Mouse (Mus musculus): ENCODE results near the gene B3galt4.

GRCm38 (mm10) chr17:33948090-33948904, 3.0 kb downstream of the B3galt4 start:
- TF ChIP-seq ZC3H11A (IDR thresholded peaks at IDR 0.05; ENCODE audit: low read depth, low read length) (no peak), CHD1 (IDR thresholded peaks at IDR 0.05; ENCODE audit: low read depth, low read length) (no peak), CTCF (IDR thresholded peaks at IDR 0.05 in 2 of 3, conservative IDR thresholded peaks at IDR 0.05 in 1 of 3; ENCODE audit: control insufficient read depth in 1 of 3, insufficient read depth in 1 of 3, low read depth in 2 of 3, low read length in 3 of 3, poor library complexity in 1 of 3, severe bottlenecking in 1 of 3) (no peak), TAL1 (IDR thresholded peaks at IDR 0.05; ENCODE audit: low read length) (no peak), POLR2A (IDR thresholded peaks at IDR 0.05; ENCODE audit: control insufficient read depth in 1 of 2, insufficient read depth in 1 of 2, low read depth in 1 of 2, low read length in 2 of 2, poor library complexity in 1 of 2) (no peak), ETS1 (IDR thresholded peaks at IDR 0.05; ENCODE audit: low read depth, low read length) (no peak), ZMIZ1 (IDR thresholded peaks at IDR 0.05; ENCODE audit: low read depth, low read length) (no peak), ZNF384 (IDR thresholded peaks at IDR 0.05; ENCODE audit: low read depth, low read length) (no peak), UBTF (IDR thresholded peaks at IDR 0.05; ENCODE audit: borderline replicate concordance, insufficient read depth, low read depth, low read length) (no peak), USF2 (IDR thresholded peaks at IDR 0.05; ENCODE audit: borderline replicate concordance in 1 of 2, insufficient read depth in 1 of 2, low read depth in 1 of 2, low read length in 2 of 2) (no peak), MEF2A (IDR thresholded peaks at IDR 0.05; ENCODE audit: extremely low read depth, insufficient replicate concordance, low read depth, low read length, poor library complexity, severe bottlenecking) (no peak), RCOR1 (IDR thresholded peaks at IDR 0.05; ENCODE audit: low read depth, low read length) (no peak), ZKSCAN1 (IDR thresholded peaks at IDR 0.05; ENCODE audit: low read depth, low read length) (no peak), MAFK (IDR thresholded peaks at IDR 0.05; ENCODE audit: borderline replicate concordance, low read depth, low read length) (no peak)
